Mouse (Mus musculus) myocyte (in vitro differentiated cells): ENCODE data around the gene Sh3kbp1.

Experiments used
- MAX ChIP-seq: IDR thresholded peaks from one replicate; pipeline ENCODE4 v1.6.1; 2011; ENCODE audit warnings: low read depth, mild to moderate bottlenecking, control low read depth
- POLR2A ChIP-seq: IDR thresholded peaks from one replicate; pipeline ENCODE4 v1.6.1; 2011; ENCODE audit warnings: low read depth, mild to moderate bottlenecking, control low read depth, moderate library complexity; ENCODE audit not compliant: insufficient read length
- TCF3 ChIP-seq: IDR thresholded peaks from one replicate; pipeline ENCODE4 v1.6.1; 2011; ENCODE audit warnings: low read depth, control low read depth; ENCODE audit not compliant: insufficient read length
- USF1 ChIP-seq: IDR thresholded peaks from one replicate; pipeline ENCODE4 v1.6.1; 2011; ENCODE audit warnings: low read depth, mild to moderate bottlenecking, control low read depth, moderate library complexity

DNA sequence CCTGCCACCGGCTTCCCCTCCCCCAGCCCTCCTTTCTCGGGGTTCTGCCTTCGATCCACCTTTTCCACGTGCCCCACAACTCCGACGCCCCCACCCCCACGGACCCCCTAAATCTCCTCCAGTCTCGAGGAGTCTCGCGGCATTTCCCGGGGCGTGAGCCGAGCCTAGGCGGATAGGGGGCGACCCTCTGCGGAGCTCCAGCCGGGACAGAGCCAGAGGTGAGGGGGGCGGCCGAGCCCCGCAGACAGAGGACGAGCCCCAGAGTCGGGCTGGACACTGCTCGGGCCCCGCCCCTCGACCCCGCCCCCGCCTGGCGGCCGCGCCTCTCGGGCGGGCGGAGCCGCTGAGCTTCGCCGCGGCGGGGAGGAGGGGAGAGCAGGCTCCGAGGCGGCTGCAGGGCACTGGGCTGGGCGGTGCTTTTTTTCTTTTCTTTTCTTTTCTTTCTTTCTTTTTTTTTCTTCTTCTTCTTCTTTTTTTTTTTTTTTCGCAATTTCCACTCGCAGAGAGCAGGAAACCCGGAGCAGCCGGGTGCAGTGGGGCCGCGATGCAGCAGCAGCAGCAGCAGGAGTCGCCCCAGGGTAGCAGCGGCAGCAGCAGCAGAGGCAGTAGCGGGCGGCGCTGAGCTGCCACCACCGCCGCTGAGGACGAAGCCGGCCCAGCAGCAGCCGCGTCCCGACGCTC is at the start of gene Sh3kbp1:
- no peak for TF ChIP-seq USF1
- no peak for TF ChIP-seq MAX
- peak; percentile 37 for TF ChIP-seq POLR2A
- no peak for TF ChIP-seq TCF3
